ENCODE assay signal across 25 mouse cellular contexts in genomic region chr11:107109669-107110068, GRCm38 (mm10). TPM values are rescaled to one million over a fixed set of nuclear protein-coding genes. Genes with fewer than 3 reads are reported as not detected.
A peak's percentile ranks its signal among the peaks of the same experiment; 100 is the strongest.
DNase-seq lines count a peak whose midpoint lies in the region; ATAC-seq and TF ChIP-seq lines count a peak whose summit lies in the region.
"Had no signal": no experiment of that assay in that cellular context is flagged by ENCODE, and none has a peak within 500 bp of the region (broad histone marks: within the 10 kb centered on the region; RNA-seq: fewer than 3 reads in every experiment).

No protein-coding gene starts in this region.

- TF ChIP-seq CTCF in kidney, postnatal 0 days (IDR thresholded peaks at IDR 0.05; ENCODE audit: low read depth) = no peak
- TF ChIP-seq CTCF in ES-Bruce4 (IDR thresholded peaks at IDR 0.05; ENCODE audit: low read depth, low read length) = no peak
- no peak for TF ChIP-seq CTCF in liver, postnatal 0 days (IDR thresholded peaks at IDR 0.05; ENCODE audit: low read depth)

- 0 out of 2 replicates have a peak overlapping the region, but pooled peaks have one; percentile 21 for H3K27ac ChIP-seq in kidney, postnatal 0 days
- H3K27ac ChIP-seq in kidney, embryonic 16.5 days (ENCODE audit: low read length) = no peak overlapping the region
- H3K27ac ChIP-seq in liver, embryonic 15.5 days (replicated peaks) = no peak overlapping the region
- H3K27ac ChIP-seq in liver, embryonic 12.5 days = no peak overlapping the region
- H3K27ac ChIP-seq in ES-Bruce4 (ENCODE audit: insufficient read depth, low read length) = 0 out of 2 replicates have a peak overlapping the region, but pooled peaks have one; percentile 14
- H3K27ac ChIP-seq in liver, postnatal 0 days (ENCODE audit: low read depth) = 0 out of 2 replicates have a peak overlapping the region, but pooled peaks have one; percentile 44
- H3K27ac ChIP-seq: embryonic facial prominence, embryonic 13.5 days; embryonic facial prominence, embryonic 15.5 days; forebrain, embryonic 10.5 days; forebrain, embryonic 13.5 days; forebrain, embryonic 15.5 days had no signal

- DNase-seq in kidney, postnatal 0 days (ENCODE audit: low spot score) = no peak
- no peak for DNase-seq in liver, postnatal 0 days
- no peak for DNase-seq in adrenal gland, adult 2 months
- DNase-seq: adrenal gland, postnatal 10 days; adrenal gland, postnatal 25 days; cerebellum, adult 11 months; cerebellum, adult 18-20 months; cerebellum, adult 8-10 months; cerebellum, adult 9-11 months; cerebellum, postnatal 14 days; cerebellum, postnatal 36 days; embryo, embryonic 11 days; forebrain, postnatal 0 days had no signal

- 85% methylated on average over 8 of the region's 8 CpGs for WGBS in kidney, postnatal 0 days
- WGBS in kidney, embryonic 16.5 days = 92% methylated on average over 8 of the region's 8 CpGs
- WGBS in liver, embryonic 15.5 days (ENCODE audit: insufficient replicate concordance) = 79% methylated on average over 8 of the region's 8 CpGs
- WGBS in liver, embryonic 12.5 days (ENCODE audit: insufficient replicate concordance) = 83% methylated on average over 8 of the region's 8 CpGs
- WGBS in liver, postnatal 0 days (ENCODE audit: insufficient replicate concordance) = 66% methylated on average over 8 of the region's 8 CpGs

- no peak overlapping the region for H3K4me3 ChIP-seq in kidney, postnatal 0 days (replicated peaks; ENCODE audit: low read depth, low read length)
- no peak overlapping the region for H3K4me3 ChIP-seq in kidney, embryonic 16.5 days (ENCODE audit: low read length)
- no peak overlapping the region for H3K4me3 ChIP-seq in liver, embryonic 15.5 days (replicated peaks)
- H3K4me3 ChIP-seq in liver, embryonic 12.5 days = no peak overlapping the region
- no peak overlapping the region for H3K4me3 ChIP-seq in ES-Bruce4 (ENCODE audit: low read depth, low read length)
- no peak overlapping the region for H3K4me3 ChIP-seq in liver, postnatal 0 days (ENCODE audit: low read depth, low read length)
- H3K4me3 ChIP-seq: embryonic facial prominence, embryonic 13.5 days; embryonic facial prominence, embryonic 15.5 days; erythroblast, embryonic 14.5 days; forebrain, embryonic 10.5 days; forebrain, embryonic 13.5 days; forebrain, embryonic 15.5 days had no signal

- no peak overlapping the region for H3K9ac ChIP-seq in kidney, postnatal 0 days (ENCODE audit: low read depth, low read length)
- no peak overlapping the region for H3K9ac ChIP-seq in kidney, embryonic 16.5 days (replicated peaks; ENCODE audit: low read length)
- H3K9ac ChIP-seq in liver, embryonic 15.5 days = no peak overlapping the region
- H3K9ac ChIP-seq in liver, embryonic 12.5 days = no peak overlapping the region
- no peak overlapping the region for H3K9ac ChIP-seq in ES-Bruce4 (ENCODE audit: low read depth, poor library complexity, severe bottlenecking)
- H3K9ac ChIP-seq in liver, postnatal 0 days (replicated peaks) = no peak overlapping the region
- H3K9ac ChIP-seq: embryonic facial prominence, embryonic 13.5 days; embryonic facial prominence, embryonic 15.5 days; forebrain, embryonic 13.5 days; forebrain, embryonic 15.5 days; forebrain, postnatal 0 days had no signal

- no peaks in the 10 kb centered on the region for H3K27me3 ChIP-seq in kidney, postnatal 0 days (ENCODE audit: insufficient read depth, low read length)
- H3K27me3 ChIP-seq in kidney, embryonic 16.5 days (ENCODE audit: insufficient read depth, low read length) = no peaks in the 10 kb centered on the region
- H3K27me3 ChIP-seq in liver, embryonic 15.5 days = no peaks in the 10 kb centered on the region
- H3K27me3 ChIP-seq in liver, embryonic 12.5 days (replicated peaks) = no peaks in the 10 kb centered on the region
- H3K27me3 ChIP-seq in ES-Bruce4 (ENCODE audit: control insufficient read depth, insufficient read depth, low read length, poor library complexity, severe bottlenecking) = no peaks in the 10 kb centered on the region
- no peaks in the 10 kb centered on the region for H3K27me3 ChIP-seq in liver, postnatal 0 days (ENCODE audit: insufficient read depth, low read length)
- H3K27me3 ChIP-seq: embryonic facial prominence, embryonic 13.5 days; embryonic facial prominence, embryonic 15.5 days; forebrain, embryonic 13.5 days; forebrain, embryonic 15.5 days; Patski had no signal

- 0 out of 2 replicates have a peak, but pooled peaks cover 10% of the 10 kb centered on the region for H3K4me1 ChIP-seq in kidney, postnatal 0 days (replicated peaks; ENCODE audit: insufficient read depth, low read length)
- H3K4me1 ChIP-seq in kidney, embryonic 16.5 days (ENCODE audit: insufficient read depth, low read length) = peaks cover 17% of the 10 kb centered on the region
- peaks cover 33% of the 10 kb centered on the region for H3K4me1 ChIP-seq in liver, embryonic 15.5 days (replicated peaks)
- H3K4me1 ChIP-seq in liver, embryonic 12.5 days = peaks cover 43% of the 10 kb centered on the region
- peaks cover 4% of the 10 kb centered on the region for H3K4me1 ChIP-seq in ES-Bruce4 (ENCODE audit: control insufficient read depth, insufficient read depth, low read length)
- H3K4me1 ChIP-seq in liver, postnatal 0 days (ENCODE audit: insufficient read depth) = peaks cover 3% of the 10 kb centered on the region; the same call in 1 of the 2 replicates

- TF ChIP-seq EP300 in ES-Bruce4 (IDR thresholded peaks at IDR 0.05; ENCODE audit: insufficient read depth, low read depth, low read length) = no peak
- no peak for TF ChIP-seq EP300 in liver, postnatal 0 days (IDR thresholded peaks at IDR 0.05; ENCODE audit: low read depth)

- no peak overlapping the region for H3K4me2 ChIP-seq in kidney, postnatal 0 days (ENCODE audit: low read length)
- H3K4me2 ChIP-seq in kidney, embryonic 16.5 days (replicated peaks; ENCODE audit: low read depth, low read length) = no peak overlapping the region
- H3K4me2 ChIP-seq in liver, embryonic 15.5 days = no peak overlapping the region
- no peak overlapping the region for H3K4me2 ChIP-seq in liver, embryonic 12.5 days
- no peak overlapping the region for H3K4me2 ChIP-seq in liver, postnatal 0 days (ENCODE audit: low read depth, low read length)
- H3K4me2 ChIP-seq: embryonic facial prominence, embryonic 13.5 days; embryonic facial prominence, embryonic 15.5 days; forebrain, embryonic 13.5 days; forebrain, embryonic 15.5 days had no signal

- H3K36me3 ChIP-seq in kidney, postnatal 0 days (ENCODE audit: insufficient read depth, low read length) = peaks cover 12% of the 10 kb centered on the region
- H3K36me3 ChIP-seq in kidney, embryonic 16.5 days (ENCODE audit: insufficient read depth, low read length) = peaks cover 13% of the 10 kb centered on the region
- H3K36me3 ChIP-seq in liver, embryonic 15.5 days (replicated peaks) = peaks cover 20% of the 10 kb centered on the region
- H3K36me3 ChIP-seq in liver, embryonic 12.5 days = peaks cover 43% of the 10 kb centered on the region
- peaks cover 7% of the 10 kb centered on the region; the same call in 1 of the 2 replicates for H3K36me3 ChIP-seq in ES-Bruce4 (ENCODE audit: control insufficient read depth, insufficient read depth, low read length, poor library complexity, severe bottlenecking)
- peaks cover 18% of the 10 kb centered on the region for H3K36me3 ChIP-seq in liver, postnatal 0 days (replicated peaks; ENCODE audit: insufficient read depth, low read length)

- ATAC-seq in kidney, postnatal 0 days (replicated peaks; ENCODE audit: low FRiP score, low read depth) = no peak
- no peak for ATAC-seq in kidney, embryonic 16.5 days (ENCODE audit: low FRiP score, low TSS enrichment)
- ATAC-seq in liver, embryonic 15.5 days (ENCODE audit: insufficient read depth) = peak; percentile 29
- no peak for ATAC-seq in liver, embryonic 12.5 days
- ATAC-seq in liver, postnatal 0 days = peak; percentile 79
- ATAC-seq: forebrain, embryonic 13.5 days; forebrain, embryonic 15.5 days; forebrain, postnatal 0 days; Patski had no signal

- TF ChIP-seq POLR2A in ES-Bruce4 (IDR thresholded peaks at IDR 0.05; ENCODE audit: insufficient read depth, low read length) = no peak

- H3K9me3 ChIP-seq in kidney, postnatal 0 days (replicated peaks; ENCODE audit: low read length) = no peaks in the 10 kb centered on the region
- H3K9me3 ChIP-seq in kidney, embryonic 16.5 days (ENCODE audit: low read length) = no peaks in the 10 kb centered on the region
- no peaks in the 10 kb centered on the region for H3K9me3 ChIP-seq in liver, embryonic 15.5 days (replicated peaks)
- no peaks in the 10 kb centered on the region for H3K9me3 ChIP-seq in liver, embryonic 12.5 days (replicated peaks)
- no peaks in the 10 kb centered on the region for H3K9me3 ChIP-seq in ES-Bruce4 (replicated peaks; ENCODE audit: control insufficient read depth, insufficient read depth, low read length, poor library complexity, severe bottlenecking)
- H3K9me3 ChIP-seq in liver, postnatal 0 days (ENCODE audit: low read length) = no peaks in the 10 kb centered on the region
- H3K9me3 ChIP-seq: embryonic facial prominence, embryonic 13.5 days; embryonic facial prominence, embryonic 15.5 days; forebrain, embryonic 10.5 days; forebrain, embryonic 13.5 days; forebrain, embryonic 15.5 days; G1E had no signal

RNA-seq across cellular contexts. Expression of gene Bptf, which starts 22.3 kb away (rescaled TPM):
- 22.9 and 24.1 TPM in 2 replicates for polyA plus RNA-seq in kidney, postnatal 0 days (2015; fragmentation: Nextera tagmentation; extraction: Ambion mirVana)
- 27.7 and 35.2 TPM in 2 replicates for polyA plus RNA-seq in kidney, embryonic 16.5 days (2015; fragmentation: Nextera tagmentation; extraction: Ambion mirVana)
- 7.8 and 8.4 TPM in 2 replicates for polyA plus RNA-seq in liver, embryonic 15.5 days (2015; fragmentation: Nextera tagmentation; extraction: Ambion mirVana)
- polyA plus RNA-seq in liver, embryonic 12.5 days (2016; fragmentation: Nextera tagmentation; extraction: Ambion mirVana) = 12.6 and 12.7 TPM in 2 replicates
- polyA plus RNA-seq in ES-Bruce4 (2011; ENCODE audit: insufficient read depth, insufficient read length, low read depth, missing spikeins) = 101 and 108 TPM in 2 replicates
- 7.3 and 8.3 TPM in 2 replicates for polyA plus RNA-seq in liver, postnatal 0 days (2015; fragmentation: Nextera tagmentation; extraction: Ambion mirVana)
- total RNA-seq in adrenal gland, adult 2 months (2021) = 10 to 100 TPM; 33.6 to 43.6 TPM
- polyA plus RNA-seq in adrenal gland, adult 2 months (2012; rRNA removed) = 22.1 and 22.4 TPM in 2 replicates

Comparison
In these comparisons a context has a peak if more than half of its experiments do, and no peak if none do; other contexts are left out.
1. ATAC-seq: peak in liver, embryonic 15.5 days (single experiment) and liver, postnatal 0 days (single experiment); none in kidney, postnatal 0 days (single experiment), kidney, embryonic 16.5 days (single experiment) and liver, embryonic 12.5 days (single experiment).
2. H3K27ac ChIP-seq: peak in kidney, postnatal 0 days (single experiment), ES-Bruce4 (single experiment) and liver, postnatal 0 days (single experiment); none in kidney, embryonic 16.5 days (single experiment), liver, embryonic 15.5 days (single experiment) and liver, embryonic 12.5 days (single experiment).